Mouse (Mus musculus): ENCODE results near the gene Nek5. TPM values are rescaled to one million over a fixed set of nuclear protein-coding genes. Genes with fewer than 3 reads are reported as not detected.

Gene Nek5
- polyA plus RNA-seq, 1 experiment from 2014 or later: not detected

GRCm38 (mm10) chr8:22054674-22055491, 70.0 kb downstream of the Nek5 start:
- no peak overlapping the region for H3K4me2 ChIP-seq (ENCODE audit: low read depth, low read length)
- no peak for ATAC-seq (replicated peaks; ENCODE audit: insufficient number of reproducible peaks, low FRiP score, low TSS enrichment, low read depth)
- 87% methylated on average over 12 of the region's 12 CpGs for WGBS

GRCm38 (mm10) chr8:22047699-22048464, 77.0 kb downstream of the Nek5 start:
- Histone ChIP-seq H3K9me3 (replicated peaks; ENCODE audit: control insufficient read depth, low read length) (no peaks in the 10 kb centered on the region), H3K27ac (replicated peaks; ENCODE audit: low read depth, low read length) (no peak overlapping the region), H3K27me3 (ENCODE audit: control insufficient read depth, insufficient read depth, low read length) (no peaks in the 10 kb centered on the region), H3K4me3 (ENCODE audit: low read depth, low read length) (no peak overlapping the region), H3K4me2 (ENCODE audit: low read depth, low read length) (no peak overlapping the region), H3K4me1 (ENCODE audit: control insufficient read depth, insufficient read depth, low read length) (no peaks in the 10 kb centered on the region), H3K36me3 (replicated peaks; ENCODE audit: control insufficient read depth, insufficient read depth, low read depth, low read length) (no peaks in the 10 kb centered on the region), H3K9ac (replicated peaks; ENCODE audit: low read length) (no peak overlapping the region)
- peak; percentile 64 for DNase-seq (ENCODE audit: low spot score)
- WGBS: 78% methylated on average over 2 of the region's 2 CpGs
- peak; percentile 82 for ATAC-seq (replicated peaks; ENCODE audit: insufficient number of reproducible peaks, low FRiP score, low TSS enrichment, low read depth)

More at GRCm38 (mm10) chr8:22054674-22055491, 70.0 kb downstream of the Nek5 start:
- H3K9me3 ChIP-seq (replicated peaks; ENCODE audit: control insufficient read depth, low read length): no peaks in the 10 kb centered on the region
- H3K9ac ChIP-seq (replicated peaks; ENCODE audit: low read length): no peak overlapping the region
- H3K4me1 ChIP-seq (ENCODE audit: control insufficient read depth, insufficient read depth, low read length): no peaks in the 10 kb centered on the region
- H3K27me3 ChIP-seq (ENCODE audit: control insufficient read depth, insufficient read depth, low read length): peaks cover 5% of the 10 kb centered on the region
- no peak overlapping the region for H3K4me3 ChIP-seq (ENCODE audit: low read depth, low read length)
- H3K36me3 ChIP-seq (replicated peaks; ENCODE audit: control insufficient read depth, insufficient read depth, low read depth, low read length): no peaks in the 10 kb centered on the region
- H3K27ac ChIP-seq (replicated peaks; ENCODE audit: low read depth, low read length): no peak overlapping the region
- no peak for DNase-seq (ENCODE audit: low spot score)

GRCm38 (mm10) chr8:22043706-22044105, 81.1 kb downstream of the Nek5 start:
- Histone ChIP-seq H3K4me3 (ENCODE audit: low read depth, low read length) (no peak overlapping the region), H3K27me3 (ENCODE audit: control insufficient read depth, insufficient read depth, low read length) (no peaks in the 10 kb centered on the region; the same call in 1 of the 2 replicates), H3K9me3 (replicated peaks; ENCODE audit: control insufficient read depth, low read length) (no peaks in the 10 kb centered on the region), H3K36me3 (replicated peaks; ENCODE audit: control insufficient read depth, insufficient read depth, low read depth, low read length) (no peaks in the 10 kb centered on the region), H3K27ac (replicated peaks; ENCODE audit: low read depth, low read length) (no peak overlapping the region), H3K4me2 (ENCODE audit: low read depth, low read length) (no peak overlapping the region), H3K9ac (replicated peaks; ENCODE audit: low read length) (no peak overlapping the region), H3K4me1 (ENCODE audit: control insufficient read depth, insufficient read depth, low read length) (peaks cover 3% of the 10 kb centered on the region; the same call in 1 of the 2 replicates)
- DNase-seq (ENCODE audit: low spot score): peak; percentile 6
- WGBS: 48% methylated on average over 12 of the region's 12 CpGs
- 0 out of 2 replicates have a peak, but pooled peaks have one; percentile 37 for ATAC-seq (replicated peaks; ENCODE audit: insufficient number of reproducible peaks, low FRiP score, low TSS enrichment, low read depth)

DNA sequence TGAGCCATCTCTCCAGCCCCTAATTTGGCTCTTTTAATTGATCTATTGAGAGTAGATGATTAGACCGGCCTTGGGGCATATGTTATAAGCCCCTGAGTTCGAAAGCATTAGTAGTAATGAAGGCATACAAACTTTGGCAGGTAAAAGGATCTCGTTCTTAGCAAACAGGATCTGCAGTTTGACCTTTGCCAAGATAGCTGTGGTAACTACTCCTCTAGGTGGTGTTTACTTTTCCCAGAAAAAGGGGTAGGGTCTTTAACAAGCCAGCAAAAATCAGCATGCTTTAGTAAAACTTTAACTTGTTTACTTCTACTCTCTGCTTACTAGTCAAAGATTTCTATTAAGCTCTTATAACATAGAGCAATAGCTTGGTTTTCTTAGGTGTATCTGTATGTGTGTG, 82.3 kb downstream of the Nek5 start:
- no peak for ATAC-seq (replicated peaks; ENCODE audit: insufficient number of reproducible peaks, low FRiP score, low TSS enrichment, low read depth)
- Histone ChIP-seq H3K4me3 (ENCODE audit: low read depth, low read length) (no peak overlapping the region), H3K36me3 (replicated peaks; ENCODE audit: control insufficient read depth, insufficient read depth, low read depth, low read length) (no peaks in the 10 kb centered on the region), H3K27me3 (ENCODE audit: control insufficient read depth, insufficient read depth, low read length) (no peaks in the 10 kb centered on the region; the same call in 1 of the 2 replicates), H3K4me2 (ENCODE audit: low read depth, low read length) (no peak overlapping the region), H3K9me3 (replicated peaks; ENCODE audit: control insufficient read depth, low read length) (no peaks in the 10 kb centered on the region), H3K27ac (replicated peaks; ENCODE audit: low read depth, low read length) (no peak overlapping the region), H3K9ac (replicated peaks; ENCODE audit: low read length) (no peak overlapping the region), H3K4me1 (ENCODE audit: control insufficient read depth, insufficient read depth, low read length) (peaks cover 3% of the 10 kb centered on the region; the same call in 1 of the 2 replicates)
- DNase-seq (ENCODE audit: low spot score): no peak
- whole genome bisulfite sequencing: 74% methylated on average over 3 of the region's 3 CpGs

DNA sequence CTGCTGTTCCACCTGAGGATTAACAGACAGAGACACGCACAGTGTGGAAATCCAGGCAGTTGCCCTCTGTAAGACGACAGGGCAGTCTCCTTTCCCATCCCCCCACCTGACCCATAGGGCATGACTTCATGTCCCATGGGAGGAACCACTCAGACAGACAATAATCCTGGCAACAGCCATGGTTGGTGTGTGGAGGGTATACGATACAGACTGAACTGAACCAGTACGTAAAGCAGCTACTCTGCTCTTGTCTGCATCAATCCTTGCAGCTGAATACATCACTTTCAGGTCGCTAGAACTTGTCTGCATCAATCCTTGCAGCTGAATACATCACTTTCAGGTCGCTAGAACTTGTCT, 84.7 kb downstream of the Nek5 start:
- no peak overlapping the region for H3K9ac ChIP-seq (replicated peaks; ENCODE audit: low read length)
- H3K36me3 ChIP-seq (replicated peaks; ENCODE audit: control insufficient read depth, insufficient read depth, low read depth, low read length): no peaks in the 10 kb centered on the region
- no peak for DNase-seq (ENCODE audit: low spot score)
- no peak overlapping the region for H3K4me2 ChIP-seq (ENCODE audit: low read depth, low read length)
- WGBS: 32% methylated on average over 6 of the region's 6 CpGs
- no peaks in the 10 kb centered on the region; the same call in 1 of the 2 replicates for H3K27me3 ChIP-seq (ENCODE audit: control insufficient read depth, insufficient read depth, low read length)
- no peak overlapping the region for H3K4me3 ChIP-seq (ENCODE audit: low read depth, low read length)
- peaks cover 3% of the 10 kb centered on the region; the same call in 1 of the 2 replicates for H3K4me1 ChIP-seq (ENCODE audit: control insufficient read depth, insufficient read depth, low read length)
- ATAC-seq (replicated peaks; ENCODE audit: insufficient number of reproducible peaks, low FRiP score, low TSS enrichment, low read depth): no peak
- no peaks in the 10 kb centered on the region for H3K9me3 ChIP-seq (replicated peaks; ENCODE audit: control insufficient read depth, low read length)
- no peak overlapping the region for H3K27ac ChIP-seq (replicated peaks; ENCODE audit: low read depth, low read length)

DNA sequence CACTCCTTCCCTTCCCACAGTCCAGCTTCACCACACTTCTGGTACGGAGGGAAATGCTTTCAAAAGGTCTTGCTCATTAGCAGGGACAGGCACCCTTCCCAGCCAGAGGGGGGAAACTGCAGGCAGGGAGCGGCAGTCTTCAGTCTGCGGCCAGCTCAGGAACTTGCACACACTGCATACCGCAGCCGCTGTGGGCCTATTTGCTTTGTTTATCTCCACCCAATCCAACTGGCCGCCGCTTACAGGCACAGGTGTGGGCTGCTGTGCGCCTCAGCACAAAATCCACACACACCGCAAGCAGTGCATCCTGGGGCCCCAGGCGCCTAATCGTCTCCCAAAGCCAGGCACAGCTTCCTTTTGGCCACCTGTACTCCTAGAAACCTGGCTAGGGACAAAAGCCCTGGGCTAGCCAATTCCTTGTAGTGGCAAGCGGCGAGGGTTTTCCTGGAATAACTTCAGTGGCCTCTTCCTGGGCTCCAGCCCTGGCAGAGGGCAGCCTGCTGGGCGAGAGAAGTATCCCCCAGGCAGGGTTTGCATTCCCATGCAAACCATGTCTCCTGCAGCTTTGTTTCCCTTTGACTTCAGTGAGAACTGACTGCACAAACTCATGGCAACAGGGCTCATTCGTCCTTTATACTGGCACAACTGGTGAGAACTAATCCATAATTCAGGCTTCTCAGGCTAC, 85.2 kb downstream of the Nek5 start:
- no peak overlapping the region for H3K9ac ChIP-seq (replicated peaks; ENCODE audit: low read length)
- H3K27me3 ChIP-seq (ENCODE audit: control insufficient read depth, insufficient read depth, low read length): no peaks in the 10 kb centered on the region; the same call in 1 of the 2 replicates
- peak; percentile 22 for DNase-seq (ENCODE audit: low spot score)
- no peak overlapping the region for H3K4me2 ChIP-seq (ENCODE audit: low read depth, low read length)
- H3K4me3 ChIP-seq (ENCODE audit: low read depth, low read length): no peak overlapping the region
- peaks cover 3% of the 10 kb centered on the region; the same call in 1 of the 2 replicates for H3K4me1 ChIP-seq (ENCODE audit: control insufficient read depth, insufficient read depth, low read length)
- WGBS: 11% methylated on average over 15 of the region's 15 CpGs
- no peak; the same call in 1 of the 2 replicates for ATAC-seq (replicated peaks; ENCODE audit: insufficient number of reproducible peaks, low FRiP score, low TSS enrichment, low read depth)
- no peaks in the 10 kb centered on the region for H3K9me3 ChIP-seq (replicated peaks; ENCODE audit: control insufficient read depth, low read length)
- H3K36me3 ChIP-seq (replicated peaks; ENCODE audit: control insufficient read depth, insufficient read depth, low read depth, low read length): no peaks in the 10 kb centered on the region
- no peak overlapping the region for H3K27ac ChIP-seq (replicated peaks; ENCODE audit: low read depth, low read length)

GRCm38 (mm10) chr8:22037022-22037421, 87.8 kb downstream of the Nek5 start:
- no peak for DNase-seq (ENCODE audit: low spot score)
- H3K4me2 ChIP-seq (ENCODE audit: low read depth, low read length): no peak overlapping the region
- no peak for ATAC-seq (replicated peaks; ENCODE audit: insufficient number of reproducible peaks, low FRiP score, low TSS enrichment, low read depth)
- peaks cover 3% of the 10 kb centered on the region; the same call in 1 of the 2 replicates for H3K4me1 ChIP-seq (ENCODE audit: control insufficient read depth, insufficient read depth, low read length)
- H3K27ac ChIP-seq (replicated peaks; ENCODE audit: low read depth, low read length): no peak overlapping the region
- 72% methylated on average over 7 of the region's 7 CpGs for WGBS
- no peaks in the 10 kb centered on the region for H3K36me3 ChIP-seq (replicated peaks; ENCODE audit: control insufficient read depth, insufficient read depth, low read depth, low read length)
- no peaks in the 10 kb centered on the region; the same call in 1 of the 2 replicates for H3K27me3 ChIP-seq (ENCODE audit: control insufficient read depth, insufficient read depth, low read length)
- no peaks in the 10 kb centered on the region for H3K9me3 ChIP-seq (replicated peaks; ENCODE audit: control insufficient read depth, low read length)
- no peak overlapping the region for H3K9ac ChIP-seq (replicated peaks; ENCODE audit: low read length)
- no peak overlapping the region for H3K4me3 ChIP-seq (ENCODE audit: low read depth, low read length)
